Comparison of ENCODE assay signal across 16 mouse cellular contexts in the genomic region with DNA sequence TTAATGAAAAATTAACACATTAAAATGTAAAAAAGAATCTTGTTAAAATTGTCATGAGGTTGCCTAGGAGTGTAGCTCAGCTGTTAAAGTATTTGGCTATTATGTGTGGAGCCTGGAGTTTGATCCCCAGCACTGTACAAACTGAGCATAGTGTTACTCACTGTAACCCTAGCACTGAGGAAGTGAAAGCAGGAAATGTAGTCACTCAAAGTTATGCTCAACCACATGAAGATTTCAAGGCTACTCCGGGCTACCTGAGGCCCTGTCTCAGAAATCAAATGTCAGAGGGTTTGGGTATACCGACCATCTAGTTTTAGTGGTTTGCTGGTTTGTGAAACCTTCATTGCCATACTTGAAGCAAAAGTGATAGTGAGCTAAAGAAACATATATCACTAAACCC.
"Had no signal": no experiment of that assay in that cellular context is flagged by ENCODE, and none has a peak within 500 bp of the region (broad histone marks: within the 10 kb centered on the region; RNA-seq: fewer than 3 reads in every experiment).

No protein-coding gene starts in this region.

- H3K27me3 ChIP-seq: megakaryocyte, embryonic 14.5 days; midbrain, embryonic 12.5 days; neural tube, embryonic 13.5 days; neural tube, embryonic 15.5 days had no signal

- H3K4me3 ChIP-seq: megakaryocyte, embryonic 14.5 days; midbrain, embryonic 12.5 days; myocyte; neural tube, embryonic 13.5 days; neural tube, embryonic 15.5 days had no signal

- H3K9ac ChIP-seq: liver, embryonic 14.5 days; lung, embryonic 14.5 days; midbrain, embryonic 12.5 days; neural tube, embryonic 13.5 days; neural tube, embryonic 15.5 days had no signal

- ATAC-seq: midbrain, embryonic 16.5 days had no signal

- H3K9me3 ChIP-seq: megakaryocyte, embryonic 14.5 days; midbrain, embryonic 12.5 days; neural tube, embryonic 13.5 days; neural tube, embryonic 15.5 days had no signal

- DNase-seq: lung, adult 18-20 months; lung, embryonic 14.5 days; lung, postnatal 10 days; lung, postnatal 4 days; midbrain, embryonic 14.5 days; right cerebral cortex, postnatal 14 days; thymus, adult 18-20 months; thymus, postnatal 14 days; thymus, postnatal 4 days had no signal

- H3K36me3 ChIP-seq: midbrain, embryonic 12.5 days; neural tube, embryonic 13.5 days; neural tube, embryonic 15.5 days had no signal

- H3K4me1 ChIP-seq: megakaryocyte, embryonic 14.5 days; midbrain, embryonic 12.5 days; neural tube, embryonic 13.5 days; neural tube, embryonic 15.5 days had no signal

- H3K4me2 ChIP-seq: lung, embryonic 14.5 days; midbrain, embryonic 12.5 days; neural tube, embryonic 13.5 days; neural tube, embryonic 15.5 days had no signal

- H3K27ac ChIP-seq: liver, embryonic 14.5 days; midbrain, embryonic 12.5 days; neural tube, embryonic 13.5 days; neural tube, embryonic 15.5 days had no signal
